ENCODE assay signal across 11 mouse cellular contexts in the genomic region with DNA sequence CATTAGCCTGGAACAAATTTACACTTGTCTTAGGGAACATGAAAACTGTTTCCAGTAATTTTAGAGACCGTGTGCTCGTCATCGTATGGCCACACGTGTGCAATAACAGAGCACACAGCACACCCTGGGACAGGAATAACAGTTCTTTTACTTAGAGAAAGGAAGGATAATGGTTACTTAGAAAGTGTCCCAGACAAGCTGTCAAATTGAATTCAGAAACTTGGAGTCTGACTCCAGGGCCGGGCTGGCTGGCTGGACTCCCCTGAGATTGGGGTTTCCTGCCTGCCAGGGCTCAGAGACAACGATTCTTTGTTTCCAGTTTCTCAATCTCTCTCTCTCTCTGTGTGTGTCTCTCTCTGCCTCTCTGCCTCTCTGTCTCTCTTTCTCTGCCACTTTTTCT.
DNase-seq lines count a peak whose midpoint lies in the region; ATAC-seq and TF ChIP-seq lines count a peak whose summit lies in the region.
"Had no signal": no experiment of that assay in that cellular context is flagged by ENCODE, and none has a peak within 500 bp of the region (broad histone marks: within the 10 kb centered on the region; RNA-seq: fewer than 3 reads in every experiment).

No protein-coding gene starts in this region.

- peak; percentile 33 to 55 for DNase-seq in cerebellum, postnatal 10 days
- no peak for DNase-seq in cerebellum, adult 18-20 months
- peak; percentile 53 for DNase-seq in 3T3-L1 (ENCODE audit: low read depth, low spot score)
- DNase-seq in embryonic facial prominence, embryonic 14.5 days (ENCODE audit: low spot score) = peak; percentile 68
- DNase-seq in heart, postnatal 0 days (ENCODE audit: low spot score) = peak; percentile 19
- no peak for DNase-seq in layer of hippocampus, postnatal 10 days (ENCODE audit: low spot score in 2 of 2)
- no peak for DNase-seq in kidney, adult 18-20 months
- no peak for DNase-seq in kidney, adult 2 months
- DNase-seq: kidney, adult 9 months; layer of hippocampus, postnatal 36 days; lung, postnatal 36 days had no signal

- H3K36me3 ChIP-seq in embryonic facial prominence, embryonic 14.5 days (ENCODE audit: control insufficient read depth, insufficient read depth, low read length) = 0 out of 2 replicates have a peak, but pooled peaks cover 4% of the 10 kb centered on the region
- 0 out of 2 replicates have a peak, but pooled peaks cover 9% of the 10 kb centered on the region for H3K36me3 ChIP-seq in heart, postnatal 0 days (replicated peaks; ENCODE audit: control insufficient read depth, insufficient read depth, low read length)
- H3K36me3 ChIP-seq in kidney, adult 2 months (ENCODE audit: control insufficient read depth, insufficient read depth, low read length) = no peaks in the 10 kb centered on the region

- no peak for TF ChIP-seq CTCF in heart, postnatal 0 days (IDR thresholded peaks at IDR 0.05; ENCODE audit: low read depth)
- TF ChIP-seq CTCF in kidney, adult 2 months (conservative IDR thresholded peaks at IDR 0.05; ENCODE audit: insufficient read depth, insufficient read length, low read depth, low read length) = no peak

- no peaks in the 10 kb centered on the region; the same call in 1 of the 2 replicates for H3K4me1 ChIP-seq in embryonic facial prominence, embryonic 14.5 days (ENCODE audit: control insufficient read depth, insufficient read depth, low read length)
- H3K4me1 ChIP-seq in heart, postnatal 0 days (ENCODE audit: control insufficient read depth, insufficient read depth) = no peaks in the 10 kb centered on the region
- no peaks in the 10 kb centered on the region for H3K4me1 ChIP-seq in kidney, adult 2 months (ENCODE audit: control insufficient read depth, insufficient read depth, low read length)

- WGBS in embryonic facial prominence, embryonic 14.5 days = 18% methylated on average over 6 of the region's 6 CpGs
- 57% methylated on average over 6 of the region's 6 CpGs for WGBS in heart, postnatal 0 days
- 62% methylated on average over 6 of the region's 6 CpGs for WGBS in kidney, adult 2 months

- no peak for TF ChIP-seq POLR2A in kidney, adult 2 months (IDR thresholded peaks at IDR 0.05; ENCODE audit: low read depth, low read length)

- TF ChIP-seq EP300 in heart, postnatal 0 days (IDR thresholded peaks at IDR 0.05; ENCODE audit: low read depth) = no peak

- H3K4me3 ChIP-seq in embryonic facial prominence, embryonic 14.5 days (ENCODE audit: low read depth, low read length) = no peak overlapping the region
- H3K4me3 ChIP-seq in heart, postnatal 0 days (ENCODE audit: low read depth, low read length) = no peak overlapping the region
- H3K4me3 ChIP-seq in kidney, adult 2 months (ENCODE audit: insufficient read depth, low read depth, low read length) = no peak overlapping the region

- no peak overlapping the region for H3K9ac ChIP-seq in embryonic facial prominence, embryonic 14.5 days (ENCODE audit: low read depth, low read length)
- no peak overlapping the region for H3K9ac ChIP-seq in heart, postnatal 0 days (replicated peaks; ENCODE audit: low read depth, low read length)

- H3K4me2 ChIP-seq in embryonic facial prominence, embryonic 14.5 days (ENCODE audit: low read depth, low read length) = no peak overlapping the region
- H3K4me2 ChIP-seq in heart, postnatal 0 days (ENCODE audit: low read depth, low read length) = no peak overlapping the region

- H3K27ac ChIP-seq in embryonic facial prominence, embryonic 14.5 days (replicated peaks; ENCODE audit: low read depth, low read length) = peak overlapping the region; percentile 71
- H3K27ac ChIP-seq in heart, postnatal 0 days (ENCODE audit: low read depth) = peak overlapping the region; percentile 25; the same call in 1 of the 2 replicates
- H3K27ac ChIP-seq in kidney, adult 2 months (ENCODE audit: insufficient read depth, low read depth, low read length) = no peak overlapping the region

- no peak; the same call in 1 of the 2 replicates for ATAC-seq in embryonic facial prominence, embryonic 14.5 days (ENCODE audit: low read depth)
- ATAC-seq in heart, postnatal 0 days (ENCODE audit: insufficient read depth, low read depth) = peak; percentile 33; the same call in 1 of the 2 replicates

- H3K9me3 ChIP-seq in embryonic facial prominence, embryonic 14.5 days (ENCODE audit: control insufficient read depth, low read length) = no peaks in the 10 kb centered on the region
- no peaks in the 10 kb centered on the region for H3K9me3 ChIP-seq in heart, postnatal 0 days (replicated peaks; ENCODE audit: control insufficient read depth, low read length)

- no peaks in the 10 kb centered on the region for H3K27me3 ChIP-seq in embryonic facial prominence, embryonic 14.5 days (replicated peaks; ENCODE audit: control insufficient read depth, insufficient read depth, low read length)
- no peaks in the 10 kb centered on the region for H3K27me3 ChIP-seq in heart, postnatal 0 days (ENCODE audit: control insufficient read depth, insufficient read depth, low read length)
- H3K27me3 ChIP-seq in kidney, adult 2 months (replicated peaks; ENCODE audit: control insufficient read depth, insufficient read depth, low read length) = no peaks in the 10 kb centered on the region

Comparison
In these comparisons a context has a peak if more than half of its experiments do, and no peak if none do; other contexts are left out.
1. DNase-seq: peak in cerebellum, postnatal 10 days (2 of 2), 3T3-L1 (single experiment), embryonic facial prominence, embryonic 14.5 days (single experiment) and heart, postnatal 0 days (single experiment); none in cerebellum, adult 18-20 months (0 of 2), layer of hippocampus, postnatal 10 days (0 of 2), kidney, adult 18-20 months (single experiment) and kidney, adult 2 months (single experiment).